Mouse (Mus musculus) 416B (cell line): ENCODE data around the gene Prr14.
A peak's percentile ranks its signal among the peaks of the same experiment; 100 is the strongest.
"Not testable (repeated sequence)": the region's sequence is repeated elsewhere in the genome, so short reads cannot be mapped to it uniquely, and the experiment has no call there.

ENCODE experiments used
- DNase-seq: peaks from one replicate; pipeline ENCODE4 v3.0.0; 2011; ENCODE audit warnings: low read depth

The Prr14 gene

DNA sequence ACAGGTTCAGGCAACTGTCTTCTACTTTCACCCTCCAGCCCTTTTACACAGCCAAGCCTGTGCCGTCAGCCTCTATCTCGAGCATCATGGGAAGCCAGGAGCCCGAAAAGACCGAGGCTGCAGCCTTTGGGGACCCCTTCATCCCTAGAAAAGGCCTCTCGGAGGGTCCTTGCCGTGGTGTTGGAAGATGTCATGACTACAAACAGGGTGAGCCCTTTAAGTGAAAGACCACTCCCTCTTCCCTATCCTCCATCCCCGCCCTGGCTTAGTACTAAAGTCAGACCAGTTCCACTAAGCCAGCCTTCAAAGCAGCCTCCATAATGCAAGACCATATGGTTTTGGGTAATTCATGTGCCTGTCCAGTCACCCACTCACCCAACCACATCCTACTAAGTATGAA is 12.6 kb downstream of the Prr14 start:
- DNase-seq, result peak; percentile 52

- DNase-seq, result peak; percentile 50
Measured at GRCm38 (mm10) chr7:127473705-127474104, 14.3 kb downstream of the Prr14 start.

DNA sequence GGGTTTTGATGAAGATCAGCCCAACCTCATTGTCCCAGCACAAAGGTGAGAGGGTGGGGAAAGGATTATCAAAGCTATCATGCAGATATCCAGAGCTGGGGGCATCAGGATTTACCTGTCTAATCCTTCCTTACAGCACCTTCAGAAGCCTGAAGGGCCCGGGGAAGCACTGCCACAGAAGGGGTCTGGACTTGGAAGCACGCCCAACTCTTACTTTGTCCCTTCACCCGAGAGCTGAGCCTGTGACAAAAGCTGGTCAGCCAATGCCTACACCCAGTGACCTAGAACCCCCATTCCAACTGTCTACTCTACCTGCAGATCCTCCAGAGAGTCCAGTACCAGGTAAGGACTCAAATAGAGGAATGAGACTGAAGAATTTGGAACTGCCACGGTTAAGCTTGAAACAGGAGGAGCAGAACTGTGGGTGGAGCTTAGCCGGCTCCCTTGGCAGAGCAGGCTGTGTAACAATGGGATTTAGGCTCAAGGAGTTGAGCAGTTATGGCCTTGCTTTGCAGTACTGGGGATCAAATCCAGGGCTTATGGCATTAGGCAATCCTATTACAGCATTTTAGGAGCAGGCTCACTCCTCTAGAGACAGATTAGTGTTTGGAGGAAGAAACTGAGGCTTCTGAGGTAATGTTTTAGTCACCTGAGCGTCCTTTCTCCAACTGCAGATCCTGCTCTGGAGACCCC is 15.1 kb downstream of the Prr14 start:
- DNase-seq, result no peak

GRCm38 (mm10) chr7:127475186-127475740 is 15.9 kb downstream of the Prr14 start:
- no peak for DNase-seq

DNA sequence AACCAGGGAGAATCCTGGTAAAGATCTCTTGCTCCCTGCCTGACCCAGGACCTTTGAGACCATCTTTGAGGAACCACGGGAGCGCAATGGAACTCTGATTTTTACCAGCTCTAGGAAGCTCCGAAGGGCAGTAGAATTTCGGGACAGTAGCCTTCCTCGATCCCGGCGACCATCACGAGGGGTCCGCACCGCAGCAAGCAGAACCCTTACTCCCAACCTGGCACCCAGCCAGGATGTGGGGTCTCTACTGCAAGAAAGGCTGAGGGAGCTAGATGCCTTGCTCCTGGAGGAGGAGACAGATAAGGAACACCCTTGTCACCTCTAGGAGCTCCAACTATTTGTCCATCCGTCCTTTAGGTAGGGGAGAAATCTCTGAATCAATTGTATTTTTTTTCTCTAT is 16.9 kb downstream of the Prr14 start:
- no peak for DNase-seq

DNA sequence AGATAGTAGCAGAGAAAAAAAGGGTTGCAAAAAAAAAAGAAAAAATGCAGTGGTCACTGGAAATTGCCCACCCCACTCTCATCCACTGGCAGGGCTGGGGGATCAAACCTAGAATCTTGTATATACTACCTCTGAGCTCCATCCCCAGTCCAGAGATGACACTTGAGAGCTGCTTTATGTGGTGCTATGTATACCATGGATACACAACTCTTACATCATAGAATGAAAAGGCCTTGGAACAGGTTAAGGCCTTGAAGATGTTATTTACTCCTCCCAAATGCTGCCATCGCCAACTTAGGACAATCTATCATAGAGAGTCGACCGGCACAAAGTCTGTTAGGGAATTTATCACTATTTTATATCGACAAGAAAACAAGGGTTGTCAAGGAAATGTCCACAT is 17.4 kb downstream of the Prr14 start:
- no peak for DNase-seq

GRCm38 (mm10) chr7:127477687-127478634 is 18.6 kb downstream of the Prr14 start:
- DNase-seq, result peak; percentile 100

- peak; percentile 99 for DNase-seq
Measured at GRCm38 (mm10) chr7:127478635-127479317, 19.4 kb downstream of the Prr14 start, which contains the start of gene Fbrs. Gene Fbrs, plus strand, starts transcription at chr7:127479199.

DNA sequence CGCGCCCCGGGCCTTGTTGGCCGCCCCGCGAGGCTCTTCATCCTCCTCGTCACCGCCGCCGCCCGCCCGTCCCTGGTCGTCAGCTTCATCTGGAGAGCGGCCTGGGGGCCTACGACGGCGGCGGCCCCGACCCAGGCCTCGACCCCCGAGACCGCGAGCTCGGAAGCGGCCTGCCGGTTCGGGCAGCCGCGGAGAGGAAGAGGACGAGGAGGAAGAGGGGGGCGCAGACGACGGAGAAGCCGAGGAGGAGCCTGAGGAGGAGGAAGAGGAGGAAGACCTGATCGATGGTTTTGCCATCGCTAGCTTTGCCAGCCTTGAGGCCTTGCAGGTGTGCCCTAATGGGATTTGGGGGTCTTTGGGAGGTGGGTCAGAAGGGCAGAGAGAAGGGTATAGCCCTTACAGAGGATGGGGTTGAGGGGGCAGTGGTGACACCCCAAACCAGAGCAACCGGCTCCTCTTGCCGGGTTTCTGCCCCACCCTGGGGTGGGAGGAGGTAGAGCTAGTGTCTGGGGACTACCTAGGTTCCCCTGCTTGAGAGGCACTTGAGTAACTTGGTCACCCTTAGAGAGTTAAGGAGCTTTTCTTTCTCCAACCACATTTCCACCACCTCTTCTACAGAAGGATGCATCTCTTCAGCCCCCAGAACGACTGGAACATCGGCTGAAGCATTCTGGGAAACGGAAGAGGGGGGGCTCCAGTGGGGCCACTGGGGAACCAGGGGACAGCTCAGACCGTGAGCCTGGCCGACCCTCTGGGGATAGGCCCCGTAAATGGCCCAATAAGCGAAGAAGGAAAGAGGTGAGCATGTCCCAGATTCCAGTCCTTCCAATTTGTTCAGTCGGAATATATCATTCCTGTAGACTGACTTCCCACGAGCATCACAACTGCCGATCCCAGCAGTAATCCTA is 20.2 kb downstream of the Prr14 start:
- no peak for DNase-seq

DNA sequence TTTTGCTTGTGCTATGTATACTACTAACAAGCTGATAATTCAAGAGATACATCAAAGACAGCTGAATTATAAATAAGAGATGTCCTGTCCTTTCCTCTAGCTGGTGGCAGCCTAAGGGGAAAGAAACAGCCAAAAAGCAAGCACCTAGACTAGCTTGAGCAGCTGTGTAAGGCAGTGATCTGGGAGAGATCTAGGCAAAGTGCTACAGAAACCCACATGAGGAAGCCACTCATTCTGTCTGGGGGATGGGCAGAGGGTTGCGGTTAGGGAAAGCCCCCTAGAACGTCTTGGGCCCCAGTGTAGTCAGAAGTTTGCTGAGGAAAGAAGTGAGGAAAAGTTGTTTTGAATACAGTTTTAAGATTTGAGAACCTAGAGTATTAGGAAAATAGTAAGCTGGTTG is 20.9 kb downstream of the Prr14 start:
- peak; percentile 64 for DNase-seq

GRCm38 (mm10) chr7:127485416-127485815 is 26.0 kb downstream of the Prr14 start:
- DNase-seq, result no peak

DNA sequence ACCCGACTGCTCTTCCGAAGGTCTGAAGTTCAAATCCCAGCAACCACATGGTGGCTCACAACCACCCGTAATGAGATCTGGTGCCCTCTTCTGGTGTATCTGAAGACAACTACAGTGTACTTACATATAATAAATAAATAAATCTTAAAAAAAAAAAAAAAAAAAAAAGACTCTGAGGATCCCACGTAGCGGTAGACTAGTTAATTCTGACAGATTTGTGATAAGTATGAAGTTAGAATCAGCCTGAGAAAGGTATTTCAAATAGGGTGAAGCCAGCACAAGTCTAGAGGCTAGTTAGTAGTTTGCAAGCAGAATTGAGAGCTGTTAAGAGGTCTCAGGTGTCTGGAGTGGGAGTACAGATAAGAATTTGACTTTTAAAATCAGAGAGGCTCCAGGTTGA is 29.0 kb downstream of the Prr14 start:
- not testable (repeated sequence) for DNase-seq

GRCm38 (mm10) chr7:127489982-127490381 is 30.6 kb downstream of the Prr14 start:
- no peak for DNase-seq

- DNase-seq, result no peak
Measured at GRCm38 (mm10) chr7:127491846-127492245, 32.4 kb downstream of the Prr14 start.

- no peak for DNase-seq
Measured at GRCm38 (mm10) chr7:127494648-127495047, 35.2 kb downstream of the Prr14 start.

GRCm38 (mm10) chr7:127497382-127497781 is 38.0 kb downstream of the Prr14 start:
- DNase-seq, result no peak

GRCm38 (mm10) chr7:127498407-127498806 is 39.0 kb downstream of the Prr14 start:
- DNase-seq, result peak; percentile 72

DNA sequence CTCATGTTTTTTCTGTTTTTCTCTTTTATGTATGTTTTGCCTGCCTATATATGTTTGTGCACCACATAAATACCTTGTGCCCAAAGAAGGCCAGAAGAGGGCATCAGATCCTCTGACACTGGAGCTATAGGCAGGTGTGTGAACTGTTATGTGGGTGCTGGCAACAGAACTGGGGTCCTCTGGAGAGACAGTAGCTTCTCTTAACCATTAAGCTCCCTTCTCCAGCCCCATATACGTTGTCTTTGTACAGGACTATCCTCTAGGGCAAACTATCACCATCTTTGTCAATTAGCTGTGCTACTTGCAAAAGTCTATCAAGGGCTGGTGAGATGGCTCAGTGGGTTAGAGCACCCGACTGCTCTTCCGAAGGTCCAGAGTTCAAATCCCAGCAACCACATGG is 48.9 kb downstream of the Prr14 start:
- no peak for DNase-seq

DNA sequence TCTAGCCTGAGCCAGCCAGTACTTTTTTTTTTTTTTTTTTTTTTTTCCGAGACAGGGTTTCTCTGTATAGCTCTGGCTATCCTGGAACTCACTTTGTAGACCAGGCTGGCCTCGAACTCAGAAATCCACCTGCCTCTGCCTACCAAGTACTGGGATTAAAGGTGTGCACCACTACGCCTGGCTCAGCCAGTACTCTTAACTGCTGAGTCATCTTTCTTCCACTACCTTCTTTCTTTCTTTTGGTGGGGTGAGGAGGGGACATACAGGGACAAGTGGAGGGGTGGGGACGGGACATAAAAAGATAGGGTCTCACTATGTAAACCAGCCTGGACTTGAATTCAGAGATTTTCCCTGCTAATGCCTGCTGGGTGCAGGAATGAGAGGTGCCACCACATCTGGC is 50.4 kb downstream of the Prr14 start:
- not testable (repeated sequence) for DNase-seq

GRCm38 (mm10) chr7:127511241-127511640 is 51.8 kb downstream of the Prr14 start:
- no peak for DNase-seq

DNA sequence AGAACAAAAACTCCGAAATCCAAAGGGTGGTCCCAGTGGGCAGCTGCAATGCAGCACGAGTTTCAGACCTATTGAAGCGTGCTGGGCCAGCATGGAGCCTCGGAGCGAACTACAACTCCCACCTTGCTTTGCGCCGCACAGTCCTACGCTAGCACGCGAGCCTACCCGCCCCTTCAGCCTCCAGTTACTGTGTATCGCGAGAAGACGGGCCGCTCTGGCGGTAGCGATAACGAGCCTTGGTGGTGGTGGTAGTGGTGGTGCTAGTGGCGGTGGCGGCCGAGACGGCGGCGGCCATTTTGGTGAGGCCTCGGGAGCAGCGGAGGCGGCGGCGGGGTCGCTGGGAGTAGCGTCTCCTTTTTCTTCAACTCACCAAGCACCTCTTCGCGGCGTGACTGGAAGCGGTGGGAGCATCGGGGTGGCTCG is 52.4 kb downstream of the Prr14 start, which contains the start of gene Srcap:
Srcap (plus strand) TSS at position 176 of the 423 bp plus-strand sequence.
- DNase-seq, result peak; percentile 99
